Mouse (Mus musculus) kidney, postnatal 4 days (tissue): ENCODE results near the gene Pbrm1.

Experiments
- DNase-seq, 2 experiments: peaks; one replicate each; pipeline ENCODE4 v3.0.0; 2021; ENCODE audit warnings: mixed read lengths in 2 of 2

Gene Pbrm1

GRCm38 (mm10) chr14:31133023-31133665, 114.2 kb downstream of the Pbrm1 start:
- DNase-seq: peak in 1 of 2 experiments; percentile 43

- peak in 1 of 2 experiments; percentile 31 for DNase-seq
Measured at GRCm38 (mm10) chr14:31134015-31135000, 115.4 kb downstream of the Pbrm1 start.

- no peak for DNase-seq
Measured at GRCm38 (mm10) chr14:31135495-31136410, 116.8 kb downstream of the Pbrm1 start.

- no peak for DNase-seq
Measured at GRCm38 (mm10) chr14:31136411-31137280, 117.7 kb downstream of the Pbrm1 start.

- peak in 1 of 2 experiments; percentile 40 for DNase-seq
Measured at GRCm38 (mm10) chr14:31137281-31137595, 118.3 kb downstream of the Pbrm1 start.

GRCm38 (mm10) chr14:31137791-31138190, 118.9 kb downstream of the Pbrm1 start:
- DNase-seq: peak; percentile 62 to 71

- peak in 1 of 2 experiments; percentile 47 for DNase-seq
Measured at GRCm38 (mm10) chr14:31138219-31138896, 119.4 kb downstream of the Pbrm1 start.

- DNase-seq: no peak
Measured at GRCm38 (mm10) chr14:31138897-31139429, 120.0 kb downstream of the Pbrm1 start.

GRCm38 (mm10) chr14:31139666-31140065, 120.7 kb downstream of the Pbrm1 start:
- DNase-seq: no peak

- DNase-seq: no peak
Measured at GRCm38 (mm10) chr14:31140141-31140540, 121.2 kb downstream of the Pbrm1 start.

- DNase-seq: no peak
Measured at GRCm38 (mm10) chr14:31141011-31141410, 122.1 kb downstream of the Pbrm1 start.

GRCm38 (mm10) chr14:31145694-31146093, 126.8 kb downstream of the Pbrm1 start:
- DNase-seq: no peak

GRCm38 (mm10) chr14:31160196-31161150, 141.5 kb downstream of the Pbrm1 start:
- no peak for DNase-seq

- no peak for DNase-seq
Measured at GRCm38 (mm10) chr14:31161191-31161590, 142.3 kb downstream of the Pbrm1 start.

GRCm38 (mm10) chr14:31161638-31162037, 142.7 kb downstream of the Pbrm1 start:
- DNase-seq: no peak

- DNase-seq: no peak
Measured at GRCm38 (mm10) chr14:31164067-31164466, 145.1 kb downstream of the Pbrm1 start.

- no peak for DNase-seq
Measured at GRCm38 (mm10) chr14:31165010-31165409, 146.1 kb downstream of the Pbrm1 start.

GRCm38 (mm10) chr14:31165458-31165857, 146.5 kb downstream of the Pbrm1 start:
- DNase-seq: peak; percentile 34 to 60

- peak; percentile 40 to 50 for DNase-seq
Measured at GRCm38 (mm10) chr14:31165991-31166630, 147.2 kb downstream of the Pbrm1 start.
